In the genomic region with DNA sequence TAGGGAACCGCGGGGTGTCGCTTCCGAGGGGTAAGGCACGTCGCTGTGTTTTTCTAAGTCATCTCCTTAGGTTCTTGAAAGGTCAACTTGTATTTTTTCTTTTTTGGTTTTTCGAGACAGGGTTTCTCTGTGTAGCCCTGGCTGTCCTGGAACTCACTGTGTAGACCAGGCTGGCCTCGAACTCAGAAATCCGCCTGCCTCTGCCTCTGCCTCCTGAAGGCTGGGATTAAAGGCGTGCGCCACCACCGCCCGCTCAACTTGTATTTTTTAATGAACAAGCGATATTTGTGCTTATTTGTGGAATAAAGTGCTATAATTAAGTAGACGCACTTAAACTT, we compare ENCODE assay signal across 8 mouse cellular contexts. TPM values are rescaled to one million over a fixed set of nuclear protein-coding genes. Genes with fewer than 3 reads are reported as not detected.
DNase-seq lines count a peak whose midpoint lies in the region; ATAC-seq and TF ChIP-seq lines count a peak whose summit lies in the region.
"Not testable (repeated sequence)": the region's sequence is repeated elsewhere in the genome, so short reads cannot be mapped to it uniquely, and the experiment has no call there.

No protein-coding gene starts in this region.

- H3K27ac ChIP-seq in MEL (ENCODE audit: control insufficient read depth, low read depth, low read length) = peak overlapping the region; percentile 57
- not testable (repeated sequence) for H3K27ac ChIP-seq in heart, embryonic 12.5 days (ENCODE audit: poor library complexity, severe bottlenecking); hindbrain, postnatal 0 days; stomach, embryonic 15.5 days
- peak overlapping the region; percentile 89; the same call in 1 of the 2 replicates for H3K27ac ChIP-seq in limb, embryonic 10.5 days
- peak overlapping the region; percentile 28; the same call in 1 of the 2 replicates for H3K27ac ChIP-seq in midbrain, embryonic 16.5 days (ENCODE audit: low read length)

- H3K9ac ChIP-seq in MEL (ENCODE audit: control insufficient read depth, low read depth, low read length, poor library complexity, severe bottlenecking) = peak overlapping the region; percentile 71
- not testable (repeated sequence) for H3K9ac ChIP-seq in heart, embryonic 12.5 days; stomach, embryonic 15.5 days
- peak overlapping the region; percentile 68; the same call in 1 of the 2 replicates for H3K9ac ChIP-seq in hindbrain, postnatal 0 days (replicated peaks; ENCODE audit: low read length)
- peak overlapping the region; percentile 74; the same call in 1 of the 2 replicates for H3K9ac ChIP-seq in midbrain, embryonic 16.5 days (ENCODE audit: low read depth, low read length)

- peak; percentile 50 for DNase-seq in MEL (ENCODE audit: low read depth, low spot score)
- DNase-seq in hindbrain, postnatal 0 days (ENCODE audit: low spot score); limb, embryonic 10.5 days (ENCODE audit: low spot score); lung, adult 2 months: not testable (repeated sequence)

- H3K27me3 ChIP-seq in MEL (ENCODE audit: control insufficient read depth in 1 of 2, insufficient read depth in 2 of 2, low read length in 2 of 2); erythroblast, embryonic 14.5 days (ENCODE audit: control insufficient read depth); heart, embryonic 12.5 days (replicated peaks); hindbrain, postnatal 0 days (ENCODE audit: insufficient read depth, low read length); midbrain, embryonic 16.5 days (ENCODE audit: control insufficient read depth, insufficient read depth, low read depth, low read length); stomach, embryonic 15.5 days (replicated peaks): not testable (repeated sequence)
- H3K27me3 ChIP-seq in limb, embryonic 10.5 days (ENCODE audit: low read depth, poor library complexity, severe bottlenecking) = peaks cover 76% of the 10 kb centered on the region

- TF ChIP-seq RAD21 in MEL (IDR thresholded peaks at IDR 0.05; ENCODE audit: low read depth, low read length) = not testable (repeated sequence)

- H3K9me3 ChIP-seq in MEL (replicated peaks; ENCODE audit: insufficient read depth, low read length); erythroblast, embryonic 14.5 days (ENCODE audit: control insufficient read depth, low read length); heart, embryonic 12.5 days (replicated peaks); hindbrain, postnatal 0 days (ENCODE audit: low read length); limb, embryonic 10.5 days (replicated peaks); midbrain, embryonic 16.5 days (replicated peaks; ENCODE audit: control insufficient read depth, low read length, poor library complexity, severe bottlenecking); stomach, embryonic 15.5 days: not testable (repeated sequence)

- peak overlapping the region; percentile 45 for H3K4me2 ChIP-seq in heart, embryonic 12.5 days
- peak overlapping the region; percentile 42 for H3K4me2 ChIP-seq in hindbrain, postnatal 0 days (ENCODE audit: low read depth, low read length)
- peak overlapping the region; percentile 42 for H3K4me2 ChIP-seq in midbrain, embryonic 16.5 days (ENCODE audit: low read length)
- peak overlapping the region; percentile 33 for H3K4me2 ChIP-seq in stomach, embryonic 15.5 days

- not testable (repeated sequence) for TF ChIP-seq CTCF in MEL (IDR thresholded peaks at IDR 0.05 in 2 of 3, conservative IDR thresholded peaks at IDR 0.05 in 1 of 3; ENCODE audit: control insufficient read depth in 1 of 3, insufficient read depth in 1 of 3, low read depth in 2 of 3, low read length in 3 of 3, poor library complexity in 1 of 3, severe bottlenecking in 1 of 3); hindbrain, postnatal 0 days (IDR thresholded peaks at IDR 0.05; ENCODE audit: low read depth); lung, adult 2 months (IDR thresholded peaks at IDR 0.05; ENCODE audit: insufficient read depth, low read length)

- WGBS in heart, embryonic 12.5 days = 33% methylated on average over 15 of the region's 15 CpGs
- WGBS in hindbrain, postnatal 0 days = 38% methylated on average over 15 of the region's 15 CpGs
- WGBS in limb, embryonic 10.5 days = 27% methylated on average over 15 of the region's 15 CpGs
- 39% methylated on average over 15 of the region's 15 CpGs for WGBS in lung, adult 2 months
- 40% methylated on average over 15 of the region's 15 CpGs for WGBS in midbrain, embryonic 16.5 days
- 39% methylated on average over 15 of the region's 15 CpGs for WGBS in stomach, embryonic 15.5 days

- TF ChIP-seq EP300 in MEL (IDR thresholded peaks at IDR 0.05; ENCODE audit: low read depth in 1 of 2, low read length in 2 of 2) = not testable (repeated sequence)

- not testable (repeated sequence) for TF ChIP-seq POLR2A in MEL (IDR thresholded peaks at IDR 0.05; ENCODE audit: control insufficient read depth in 1 of 2, insufficient read depth in 1 of 2, low read depth in 1 of 2, low read length in 2 of 2, poor library complexity in 1 of 2); lung, adult 2 months (IDR thresholded peaks at IDR 0.05; ENCODE audit: borderline replicate concordance, extremely low read depth, low read depth, low read length)

- not testable (repeated sequence) for ATAC-seq in heart, embryonic 12.5 days (ENCODE audit: insufficient number of reproducible peaks, low FRiP score); hindbrain, postnatal 0 days; stomach, embryonic 15.5 days (ENCODE audit: insufficient read depth, low FRiP score, low read depth)
- ATAC-seq in midbrain, embryonic 16.5 days = peak; percentile 33; the same call in 1 of the 2 replicates

- peaks cover 24% of the 10 kb centered on the region for H3K79me2 ChIP-seq in MEL (ENCODE audit: control insufficient read depth, insufficient read depth, low read length, poor library complexity)

- peaks cover 6 to 14% of the 10 kb centered on the region in 2 experiments for H3K4me1 ChIP-seq in MEL (ENCODE audit: control insufficient read depth in 1 of 2, insufficient read depth in 2 of 2, low read length in 2 of 2)
- peaks cover 13% of the 10 kb centered on the region for H3K4me1 ChIP-seq in erythroblast, embryonic 14.5 days (ENCODE audit: control insufficient read depth)
- not testable (repeated sequence) for H3K4me1 ChIP-seq in heart, embryonic 12.5 days (replicated peaks); hindbrain, postnatal 0 days (ENCODE audit: insufficient read depth, low read length); limb, embryonic 10.5 days; lung, adult 2 months (ENCODE audit: control insufficient read depth, insufficient read depth, low read length); midbrain, embryonic 16.5 days (ENCODE audit: control insufficient read depth, insufficient read depth, low read length); stomach, embryonic 15.5 days

- peak overlapping the region; percentile 46 to 75 for H3K4me3 ChIP-seq in MEL (ENCODE audit: control insufficient read depth in 1 of 2, insufficient read depth in 1 of 2, low read depth in 2 of 2, low read length in 2 of 2)
- H3K4me3 ChIP-seq in erythroblast, embryonic 14.5 days (replicated peaks) = peak overlapping the region; percentile 85
- peak overlapping the region; percentile 74 for H3K4me3 ChIP-seq in heart, embryonic 12.5 days
- peak overlapping the region; percentile 54 for H3K4me3 ChIP-seq in hindbrain, postnatal 0 days (ENCODE audit: low read length)
- H3K4me3 ChIP-seq in limb, embryonic 10.5 days = peak overlapping the region; percentile 63
- H3K4me3 ChIP-seq in lung, adult 2 months (replicated peaks; ENCODE audit: extremely low read depth, low read depth, low read length) = peak overlapping the region; percentile 45
- H3K4me3 ChIP-seq in midbrain, embryonic 16.5 days (ENCODE audit: low read depth, low read length) = peak overlapping the region; percentile 59
- H3K4me3 ChIP-seq in stomach, embryonic 15.5 days (replicated peaks) = peak overlapping the region; percentile 49

- peaks cover 15 to 32% of the 10 kb centered on the region in 2 experiments for H3K36me3 ChIP-seq in MEL (ENCODE audit: control insufficient read depth in 1 of 2, insufficient read depth in 2 of 2, low read length in 2 of 2)
- not testable (repeated sequence) for H3K36me3 ChIP-seq in erythroblast, embryonic 14.5 days (ENCODE audit: control insufficient read depth); heart, embryonic 12.5 days; hindbrain, postnatal 0 days (ENCODE audit: insufficient read depth, low read length); limb, embryonic 10.5 days; midbrain, embryonic 16.5 days (ENCODE audit: control insufficient read depth, insufficient read depth, low read length); stomach, embryonic 15.5 days

TF ChIP-seq in MEL, 35 proteins besides CTCF, POLR2A, EP300 and RAD21:
- peak; percentile 56; the same call in 1 of the 2 replicates for TF ChIP-seq NELFE (IDR thresholded peaks at IDR 0.05; ENCODE audit: low read depth, low read length)

RNA-seq across cellular contexts. Expression of a gene that starts 0.5 kb away (rescaled TPM):
- 70.5 and 78.1 TPM in 2 replicates for total RNA-seq in MEL (2012; rRNA removed)
- polyA plus RNA-seq in MEL (2012; ENCODE audit: insufficient read depth in 1 of 2, insufficient read length in 2 of 2, low read depth in 1 of 2, low replicate concordance in 2 of 2, missing spikeins in 1 of 2) = 10 to 100 TPM in 1 of 2 experiments, not detected in 1; 67.0 TPM
- polyA plus RNA-seq in erythroblast, embryonic 14.5 days (2012) = 0.06 and 0.11 TPM in 2 replicates
- 57.5 and 59.3 TPM in 2 replicates for polyA plus RNA-seq in heart, embryonic 12.5 days (2016; fragmentation: Nextera tagmentation; extraction: Ambion mirVana)
- total RNA-seq in hindbrain, postnatal 0 days (2014; rRNA removed) = 26.9 and 30.6 TPM in 2 replicates
- polyA plus RNA-seq in hindbrain, postnatal 0 days (2015; fragmentation: Nextera tagmentation; extraction: Ambion mirVana) = 34.7 and 35.1 TPM in 2 replicates
- polyA plus RNA-seq in limb, embryonic 10.5 days (2016; fragmentation: Nextera tagmentation; extraction: Ambion mirVana) = 36.3 and 39.1 TPM in 2 replicates
- 6.6 and 6.8 TPM in 2 replicates for polyA plus RNA-seq in lung, adult 2 months (2012; rRNA removed)
- 36.4 and 37.1 TPM in 2 replicates for polyA plus RNA-seq in midbrain, embryonic 16.5 days (2015; fragmentation: Nextera tagmentation; extraction: Ambion mirVana)
- 28.2 and 31.3 TPM in 2 replicates for polyA plus RNA-seq in stomach, embryonic 15.5 days (2015; fragmentation: Nextera tagmentation; extraction: Ambion mirVana)
